Mouse (Mus musculus) lung, postnatal 25 days (tissue): ENCODE measurements at regions not wholly inside any gene's neighbourhood (a gene's known extent, or its start where the extent isn't known, plus 50 kb on each side); places are given as distances from the start of the nearest gene placed in this dataset.

Experiments
- DNase-seq: peaks from one replicate; pipeline ENCODE4 v3.0.0; 2022; ENCODE audit warnings: low spot score

DNA sequence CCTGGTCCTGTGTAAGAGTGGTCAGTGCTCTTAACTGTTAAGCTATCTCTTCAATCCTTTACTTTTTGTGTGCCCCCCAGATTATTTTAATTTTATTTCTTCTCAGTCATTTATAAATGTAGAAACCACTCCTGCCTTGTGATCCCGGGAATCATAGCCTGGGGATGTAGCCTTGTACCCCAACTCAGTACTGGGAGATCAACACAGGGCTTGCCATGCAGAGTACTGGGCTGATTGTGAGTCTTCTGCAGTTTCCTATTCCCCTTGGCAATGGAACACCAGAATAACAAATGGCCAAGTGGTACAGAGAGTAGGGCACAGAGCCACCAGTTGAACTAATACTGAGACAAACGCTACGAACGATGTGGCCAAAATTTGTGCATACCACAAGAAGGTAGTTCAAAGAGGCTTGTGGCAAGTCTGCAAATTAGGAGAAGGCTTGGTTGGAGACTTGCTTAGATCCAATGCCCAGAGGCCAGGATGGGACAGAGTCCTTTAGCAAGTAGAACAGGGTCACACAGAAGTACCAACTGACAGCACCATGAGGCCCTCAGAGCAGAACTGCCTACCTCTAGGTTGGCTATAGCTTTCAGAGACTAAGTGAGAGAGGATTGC is 151.9 kb downstream of the Qrsl1 start:
- DNase-seq: no peak

DNA sequence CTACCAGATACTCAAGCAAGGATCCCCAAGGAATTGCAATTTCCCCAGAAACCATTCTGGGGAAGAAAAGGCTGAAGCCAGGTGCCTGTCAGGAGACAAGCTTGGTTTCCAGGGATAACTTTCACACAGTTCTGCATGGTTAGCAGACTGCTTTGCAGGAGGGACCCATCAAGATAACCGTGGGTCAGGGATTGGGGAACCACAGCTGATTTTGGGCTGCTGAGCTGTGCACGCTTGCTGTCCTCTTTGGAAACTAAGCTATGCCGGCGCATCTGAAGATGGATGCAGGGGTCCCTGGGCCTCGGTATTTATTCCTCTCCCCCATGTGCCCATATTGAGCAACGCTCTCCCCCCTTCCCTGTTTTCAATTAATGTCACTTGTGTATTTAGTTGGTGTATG is 151.1 kb downstream of the Qrsl1 start:
- DNase-seq: no peak

DNA sequence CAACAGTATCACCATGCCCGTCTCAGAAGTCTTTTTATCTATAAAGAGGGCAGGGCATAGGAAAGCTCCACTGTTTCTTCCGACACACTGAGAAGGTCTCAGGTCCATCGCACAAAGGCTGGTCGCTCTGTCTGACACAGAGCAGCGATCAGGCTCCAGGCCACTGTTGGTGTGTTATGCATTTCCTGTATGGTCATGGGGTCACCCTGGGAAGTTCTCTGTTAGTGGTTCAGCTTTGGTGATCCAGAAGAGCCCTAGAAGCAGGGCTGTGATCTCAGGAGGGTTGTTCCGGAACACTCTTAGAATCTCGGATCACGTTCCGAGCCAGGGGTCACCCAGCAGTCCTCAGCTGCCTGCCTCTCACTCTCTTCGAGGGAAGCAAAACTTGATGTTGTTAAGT is 150.7 kb downstream of the Qrsl1 start:
- DNase-seq: no peak

DNA sequence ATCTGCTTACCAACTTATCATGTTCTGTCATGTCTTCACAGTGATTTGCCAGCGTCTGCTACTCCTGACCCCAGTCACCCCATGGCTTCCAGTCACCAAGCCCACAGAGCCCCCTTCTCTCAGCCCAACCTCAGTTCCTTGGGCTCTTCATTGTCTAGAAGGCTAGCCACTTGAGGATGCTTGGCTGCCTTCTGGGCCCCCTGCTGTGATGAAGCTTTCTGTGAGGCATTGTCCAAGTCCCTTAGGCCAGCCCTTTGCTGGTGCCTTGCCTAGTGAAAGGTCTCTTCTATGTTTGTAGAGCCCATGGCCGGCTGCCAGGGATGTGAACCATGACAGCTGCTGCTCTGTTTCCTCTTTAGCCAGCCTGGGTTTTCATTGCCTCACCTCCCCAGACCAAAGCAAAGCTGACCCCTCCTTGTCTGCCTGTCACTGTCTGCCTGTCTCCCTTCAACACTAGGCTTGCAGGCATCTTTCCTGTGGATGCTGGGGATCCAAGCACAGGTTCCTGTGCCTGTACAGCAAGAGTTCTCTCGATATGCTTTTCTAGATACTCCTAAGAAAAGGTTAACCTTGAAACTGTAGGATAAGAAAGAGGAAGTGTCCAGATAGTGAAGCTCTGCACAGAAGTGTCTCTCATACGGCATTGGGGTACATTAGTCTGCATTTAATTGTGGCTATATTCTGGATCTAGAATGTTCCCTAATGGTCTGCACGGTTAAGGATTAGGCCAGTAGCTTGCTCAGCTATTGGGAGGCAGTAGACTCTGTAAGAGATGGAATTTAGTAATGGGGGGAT is 149.5 kb downstream of the Qrsl1 start:
- peak; percentile 77 for DNase-seq

DNA sequence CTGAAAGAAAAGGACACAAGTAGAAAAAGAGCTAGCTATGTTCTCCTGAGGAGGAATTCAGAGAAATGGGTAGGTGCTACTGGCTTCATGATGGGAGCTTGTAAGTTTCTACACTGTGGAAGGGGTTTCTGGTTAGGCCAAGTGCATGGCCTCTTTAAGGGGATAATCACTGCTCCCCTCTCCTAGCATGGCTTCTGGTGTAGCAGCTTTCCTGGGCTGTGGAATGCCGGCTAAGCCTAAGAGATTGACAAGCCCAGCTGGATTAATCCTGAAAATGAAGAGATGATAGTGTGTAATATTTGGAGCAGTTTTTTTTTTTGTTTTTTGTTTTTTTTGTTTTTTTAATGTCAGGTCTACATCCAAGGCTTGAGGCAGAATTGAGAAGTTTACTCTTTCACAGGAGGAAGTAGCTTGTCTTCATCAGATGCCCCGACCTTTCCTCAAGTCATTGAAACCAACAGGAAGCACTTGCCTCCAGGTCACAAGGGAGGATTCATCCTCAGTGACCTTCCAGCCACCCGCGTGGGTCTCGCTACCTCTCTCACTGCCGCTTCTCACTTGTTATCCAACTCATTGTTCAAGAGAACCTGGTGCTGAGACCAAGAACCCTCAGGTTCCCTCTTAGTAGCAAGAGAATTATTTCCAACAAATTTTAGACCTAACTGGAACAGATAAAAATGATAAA is 144.5 kb downstream of the Qrsl1 start:
- no peak for DNase-seq

DNA sequence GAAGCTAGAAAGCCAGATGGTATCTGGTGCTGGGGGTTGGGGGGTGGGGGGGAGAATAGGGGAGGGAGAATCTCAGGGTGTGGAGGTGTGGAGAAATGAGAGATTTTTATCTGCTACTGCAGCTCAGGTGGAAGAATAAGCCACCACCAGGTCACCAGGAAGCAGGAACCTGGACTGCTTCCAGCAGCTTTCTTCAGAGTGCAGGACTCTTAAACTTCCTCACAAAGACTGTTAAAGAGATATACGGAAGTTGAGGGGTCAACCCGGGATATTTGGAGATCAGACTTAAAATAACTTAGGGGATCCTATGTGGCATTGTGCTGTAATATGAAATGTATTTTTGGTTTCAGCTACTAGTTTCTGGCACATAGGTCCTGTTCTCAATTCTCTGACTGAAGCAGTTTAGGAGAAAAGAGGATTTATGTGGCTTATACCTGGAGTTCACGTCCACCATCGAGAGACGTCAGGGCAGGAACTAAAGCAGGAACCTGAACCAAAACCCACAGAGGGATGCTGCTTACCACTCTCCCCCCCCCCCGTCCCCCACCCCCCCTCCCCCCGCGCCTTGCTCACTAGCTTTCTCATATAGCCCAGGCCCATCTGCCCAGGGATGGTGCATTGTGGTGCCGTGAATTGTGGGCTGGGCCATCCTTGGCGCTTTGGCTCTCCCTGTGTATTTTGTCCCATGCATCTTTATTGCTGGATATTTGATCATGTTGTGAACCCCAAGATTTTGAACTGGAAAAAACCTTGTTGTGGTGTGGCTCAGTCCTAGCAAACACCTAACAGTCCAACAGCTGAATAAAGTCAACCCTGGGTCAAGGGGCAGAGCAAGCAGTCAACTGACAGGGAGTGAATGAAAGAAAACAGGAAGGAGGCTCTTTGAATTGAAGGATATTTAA is 143.2 kb downstream of the Qrsl1 start:
- peak; percentile 43 for DNase-seq

DNA sequence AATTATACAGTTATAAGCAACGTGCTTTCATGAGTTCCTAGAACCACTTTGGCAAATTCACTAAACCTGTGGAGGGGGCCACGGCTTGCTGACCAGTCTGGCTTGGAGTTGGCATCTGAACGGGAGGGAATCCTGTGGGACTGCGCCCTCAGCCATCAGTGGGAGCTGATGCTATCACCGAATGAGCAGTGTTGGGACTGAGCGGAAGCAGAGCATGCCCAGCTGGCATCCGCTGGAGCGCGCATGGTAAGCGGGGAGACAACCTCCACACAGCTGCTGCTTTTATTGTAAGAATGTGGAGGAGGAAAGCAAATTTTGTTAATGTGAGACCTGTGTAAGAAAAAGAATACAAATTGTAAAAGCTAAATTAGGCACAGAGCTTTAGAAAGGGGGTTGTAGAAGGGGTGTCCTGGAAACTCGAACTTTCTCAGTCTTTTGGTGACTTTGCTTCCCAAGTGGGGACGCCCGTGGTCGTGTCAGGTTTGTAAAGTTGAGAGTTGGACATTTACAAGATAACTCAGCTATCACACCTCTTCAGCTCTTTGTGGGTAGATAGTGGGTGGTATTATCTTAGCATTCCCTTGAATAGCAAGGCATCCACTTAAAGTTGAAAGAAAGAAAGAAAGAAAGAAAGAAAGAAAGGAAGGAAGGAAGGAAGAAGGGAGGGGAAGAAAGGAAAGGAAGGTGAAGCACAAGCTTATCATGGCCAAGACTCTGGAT is 142.2 kb downstream of the Qrsl1 start:
- no peak for DNase-seq

DNA sequence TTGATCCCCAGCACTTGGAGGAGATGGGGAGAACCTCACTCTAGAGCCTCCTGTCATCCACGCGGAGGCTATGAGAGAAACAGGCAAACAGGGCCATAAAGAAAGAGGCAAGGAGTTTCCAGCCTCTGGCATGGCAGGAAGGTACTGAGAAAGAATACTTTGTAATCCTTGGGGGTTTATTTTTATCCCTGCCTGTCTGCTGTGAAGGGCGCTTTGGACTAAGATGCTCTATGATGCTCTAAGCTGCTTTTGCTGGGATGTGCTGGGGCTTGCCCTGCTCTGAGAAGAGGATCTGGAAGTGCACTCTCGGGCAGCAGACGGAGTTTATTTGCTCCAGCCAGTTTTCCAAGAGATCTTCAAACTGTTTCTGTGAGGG is 141.7 kb downstream of the Qrsl1 start:
- no peak for DNase-seq

DNA sequence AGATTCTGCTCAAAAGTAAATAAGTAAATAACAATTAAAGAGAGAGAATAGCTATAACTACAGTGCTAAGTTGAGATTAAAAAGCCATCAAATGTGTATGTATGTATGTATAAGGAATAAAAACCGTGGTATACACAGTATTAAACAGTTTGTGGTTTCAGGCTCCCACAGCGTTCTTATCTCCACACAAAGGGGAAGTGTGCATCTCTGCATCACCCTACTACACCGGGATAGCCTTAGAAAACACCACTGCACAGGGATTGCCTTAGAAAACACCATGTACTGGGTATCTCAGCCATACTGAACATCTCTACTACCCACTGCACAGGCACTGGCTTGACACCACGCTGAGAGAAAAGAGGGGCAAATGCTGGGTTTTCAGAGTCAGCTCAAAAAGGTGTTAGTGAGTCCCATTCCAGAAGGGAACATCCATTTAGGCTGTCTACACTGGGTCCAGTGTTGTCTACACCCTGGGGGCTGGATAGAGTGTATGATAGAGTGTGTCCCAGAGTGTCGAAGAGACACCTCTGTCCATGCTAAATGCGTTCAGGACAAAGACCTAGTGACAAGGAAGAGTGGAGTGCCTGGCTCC is 139.5 kb downstream of the Qrsl1 start:
- DNase-seq: no peak

DNA sequence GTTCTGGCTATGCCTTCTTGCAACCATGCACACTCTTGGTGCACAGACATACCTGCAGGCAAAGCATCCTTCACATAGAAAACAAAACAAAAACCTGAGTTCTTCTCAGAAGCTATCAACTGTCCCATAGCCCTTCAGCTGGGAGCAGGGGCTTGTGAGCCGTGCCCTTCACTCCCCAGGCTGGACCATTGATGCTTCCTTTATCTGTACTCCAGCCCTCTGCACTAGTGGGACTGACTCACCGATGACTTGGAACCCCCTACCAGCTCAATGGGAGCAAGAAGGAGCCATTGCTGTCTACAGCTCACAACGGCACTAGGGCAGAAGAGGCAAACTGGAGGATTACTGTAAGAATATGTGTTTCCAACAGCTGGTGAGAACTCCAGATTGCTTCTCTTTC is 137.0 kb downstream of the Qrsl1 start:
- no peak for DNase-seq

DNA sequence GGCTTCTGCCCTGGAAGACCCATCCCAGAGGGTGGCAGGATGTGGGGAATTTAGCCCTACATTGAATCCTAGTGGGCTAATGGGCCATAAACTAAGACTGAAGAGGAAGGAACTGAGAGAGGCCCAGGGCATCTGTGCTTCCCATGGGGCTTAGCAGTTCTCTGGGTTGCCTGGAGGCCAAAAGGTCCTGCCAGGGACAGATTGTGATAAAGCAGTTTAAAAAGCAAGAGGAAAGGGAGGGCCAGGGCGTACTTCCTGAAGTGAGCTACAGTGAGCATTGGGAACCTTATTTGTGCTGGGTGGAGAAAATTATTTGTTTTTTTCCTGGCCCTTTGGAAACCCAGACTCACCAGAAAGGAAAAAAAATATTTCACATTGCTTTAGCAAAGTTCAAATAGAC is 136.3 kb downstream of the Qrsl1 start:
- peak; percentile 37 for DNase-seq

DNA sequence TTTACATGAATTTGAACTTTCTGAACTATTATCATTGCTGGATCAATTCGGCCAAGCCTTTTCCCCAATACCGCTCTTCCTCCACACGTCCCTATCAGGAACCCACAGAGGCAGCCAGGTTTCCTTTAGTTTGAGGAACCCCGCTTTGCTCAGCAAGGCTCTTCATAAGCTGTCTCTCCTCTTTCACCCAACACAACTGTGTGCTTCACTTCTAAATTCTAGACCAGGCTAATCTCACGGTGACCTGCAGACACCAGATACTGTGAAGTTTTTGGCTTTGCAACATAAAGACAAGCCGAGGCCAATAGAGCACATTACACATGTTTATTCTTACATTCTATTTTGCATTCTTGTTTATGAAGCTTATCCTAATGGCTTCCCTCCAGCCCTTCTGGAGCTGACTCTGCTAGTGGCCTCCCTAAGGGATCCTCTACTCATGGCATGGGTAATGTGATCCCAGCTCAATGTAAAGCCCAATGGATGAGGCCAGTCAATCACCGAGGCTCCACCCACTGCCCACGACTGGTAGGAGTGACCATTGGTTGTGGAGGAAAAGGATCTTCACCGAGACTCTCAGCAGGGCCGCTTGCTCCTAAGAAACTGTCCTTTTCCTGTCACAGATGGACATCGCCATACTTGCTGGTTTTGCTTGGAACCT is 135.6 kb downstream of the Qrsl1 start:
- no peak for DNase-seq

DNA sequence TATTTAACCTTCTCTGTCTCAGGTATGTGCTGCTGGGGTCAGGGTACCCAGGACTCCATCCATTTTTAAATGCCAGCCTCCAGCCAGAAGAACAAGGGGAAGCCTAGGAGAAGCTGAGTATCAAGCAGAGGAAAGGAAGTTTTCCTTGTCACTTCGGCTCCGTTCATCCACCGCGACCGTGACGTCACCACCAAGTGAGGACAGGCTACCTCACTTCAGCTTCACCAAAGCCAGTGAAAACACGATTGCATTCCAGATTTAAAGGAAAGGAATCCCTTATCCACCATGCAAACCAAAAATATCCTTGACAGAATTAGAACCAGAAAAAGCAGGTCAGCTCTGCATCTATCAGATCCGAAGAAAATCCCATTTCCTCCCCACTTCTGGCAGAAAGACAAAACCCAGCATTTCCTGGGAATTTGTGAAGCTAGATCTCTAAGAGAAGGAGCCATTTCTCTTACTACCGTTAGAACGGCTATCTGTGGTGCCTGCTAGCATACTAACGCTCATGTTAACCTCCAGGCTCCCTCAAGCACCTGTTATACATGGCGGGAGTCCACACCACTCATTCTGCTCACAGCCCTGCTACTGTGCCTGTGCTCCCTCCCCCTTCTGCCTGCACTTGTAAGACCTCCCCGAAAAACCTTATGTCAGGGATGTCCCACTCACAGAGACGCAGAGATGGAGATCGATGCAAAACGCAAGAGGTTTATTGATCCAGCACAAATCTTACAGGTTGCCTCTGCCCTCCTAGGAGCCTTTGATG is 133.4 kb downstream of the Qrsl1 start:
- no peak for DNase-seq

DNA sequence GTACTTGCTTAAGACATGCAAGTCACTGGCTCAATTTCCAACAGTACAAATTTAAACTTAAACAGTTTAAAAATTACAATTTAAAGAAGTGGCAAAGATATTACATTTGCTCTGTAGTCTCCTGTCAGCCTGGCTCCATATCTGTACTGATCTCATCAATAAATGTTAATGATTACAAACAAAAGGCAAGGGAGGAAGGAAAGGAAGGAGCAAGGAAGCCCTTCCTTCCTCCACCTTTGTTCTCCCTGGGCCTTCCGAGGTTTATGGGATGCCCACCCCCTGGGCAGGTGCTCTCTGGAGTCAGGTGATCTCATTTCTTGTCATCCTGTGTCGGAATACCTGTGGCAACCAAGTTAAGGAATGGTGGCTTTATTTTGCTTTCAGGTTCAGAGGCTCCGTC is 132.5 kb downstream of the Qrsl1 start:
- no peak for DNase-seq

DNA sequence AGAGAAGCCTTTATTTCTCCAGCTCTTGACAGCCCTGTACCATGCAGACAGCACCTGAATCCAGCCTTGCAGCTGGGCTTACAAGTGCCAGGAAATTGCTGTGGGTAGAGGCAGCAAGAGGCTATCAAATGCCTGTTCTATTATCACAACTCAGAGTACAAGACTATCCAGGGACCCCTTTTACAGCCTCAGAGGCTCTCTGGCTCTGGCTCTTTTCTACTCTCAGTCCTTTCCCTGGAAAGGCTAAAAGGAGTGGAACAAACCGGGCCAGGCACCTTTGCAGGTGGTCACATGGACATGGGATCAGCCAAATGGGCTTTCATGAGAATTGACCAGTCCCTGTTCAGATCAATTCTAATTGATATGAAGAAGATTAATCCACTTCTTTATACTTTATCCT is 125.7 kb downstream of the Qrsl1 start:
- no peak for DNase-seq

DNA sequence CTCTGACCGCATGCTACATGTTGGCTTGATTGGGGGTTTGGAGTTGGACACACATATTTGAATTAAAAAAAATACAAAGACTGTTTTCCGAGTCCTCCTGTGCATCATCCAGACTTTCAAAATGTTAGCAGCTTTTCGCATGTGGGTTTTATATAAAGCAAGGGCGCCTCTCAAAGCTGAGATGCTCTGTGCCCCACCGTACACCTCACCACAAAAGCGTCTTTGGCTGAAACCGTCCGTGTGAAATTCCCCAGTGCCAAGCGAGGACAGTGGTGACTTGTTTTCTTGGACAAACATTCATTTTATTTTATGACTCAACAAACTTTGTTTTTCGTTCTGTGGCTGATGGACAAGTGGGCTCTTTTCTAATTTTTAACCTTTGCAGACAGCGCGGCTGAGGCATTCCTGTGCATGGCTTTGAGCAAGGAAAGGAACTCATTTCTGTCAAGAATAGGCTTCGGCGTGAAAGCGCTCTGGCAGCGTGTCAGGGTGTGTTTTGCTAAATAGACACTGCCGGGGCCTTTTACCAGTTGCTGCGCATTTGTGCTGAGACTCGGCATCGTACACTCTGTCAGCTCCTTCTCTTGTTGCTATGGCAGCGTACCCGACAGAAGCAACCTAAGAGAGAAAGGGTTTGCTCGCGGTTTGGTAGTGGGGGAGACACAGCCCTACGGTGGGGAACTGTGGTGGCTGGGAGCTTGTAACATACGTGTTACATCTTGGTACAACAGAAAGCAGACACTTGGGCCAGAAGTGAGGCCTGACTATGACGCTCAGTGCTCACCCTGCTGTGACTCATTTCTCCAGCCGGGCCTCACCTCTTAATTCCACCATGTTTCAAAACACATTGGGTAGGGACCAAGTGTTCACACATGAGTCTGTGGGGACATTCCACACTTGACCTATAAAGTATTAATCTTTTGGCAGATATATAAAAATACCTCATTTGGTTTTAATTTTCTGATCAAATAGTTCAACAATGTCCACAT is 123.6 kb downstream of the Qrsl1 start:
- no peak for DNase-seq

DNA sequence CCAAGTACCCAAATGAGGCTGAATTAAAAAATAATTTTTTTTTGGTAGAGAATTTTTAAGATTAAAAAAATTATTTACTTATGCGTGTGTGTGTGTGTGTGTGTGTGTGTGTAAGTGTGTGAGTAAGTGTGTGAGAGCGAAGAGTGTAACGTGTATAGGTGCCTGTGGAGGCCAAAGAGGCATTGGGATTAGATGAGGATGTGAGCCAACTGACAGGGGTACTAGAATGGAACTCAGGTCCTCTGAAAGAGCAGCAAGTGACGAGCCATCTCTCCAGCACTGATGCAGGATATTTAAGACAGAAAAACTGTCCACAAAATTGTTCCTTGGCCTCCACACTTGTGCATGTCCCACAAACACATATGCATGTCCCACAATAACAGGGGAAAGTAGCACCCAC is 121.0 kb downstream of the Qrsl1 start:
- no peak for DNase-seq

DNA sequence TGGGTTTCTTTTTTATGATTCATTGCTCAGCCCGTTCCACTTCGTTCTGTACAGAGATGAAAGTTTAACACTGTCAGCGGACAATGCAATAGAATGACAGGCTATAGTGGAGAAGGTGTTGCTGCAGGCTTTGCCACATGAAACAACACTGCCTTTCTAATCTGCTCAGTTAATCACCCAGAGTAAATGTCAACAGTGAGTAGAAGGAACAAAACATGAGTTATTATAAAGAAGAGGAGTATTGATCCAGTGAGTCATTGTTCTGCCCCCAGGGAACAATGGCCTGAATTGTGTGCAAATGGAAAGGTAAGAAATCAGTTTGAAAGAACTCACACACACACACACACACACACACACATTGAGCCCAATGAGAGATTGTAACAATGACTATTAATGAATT is 118.2 kb downstream of the Qrsl1 start:
- no peak for DNase-seq

DNA sequence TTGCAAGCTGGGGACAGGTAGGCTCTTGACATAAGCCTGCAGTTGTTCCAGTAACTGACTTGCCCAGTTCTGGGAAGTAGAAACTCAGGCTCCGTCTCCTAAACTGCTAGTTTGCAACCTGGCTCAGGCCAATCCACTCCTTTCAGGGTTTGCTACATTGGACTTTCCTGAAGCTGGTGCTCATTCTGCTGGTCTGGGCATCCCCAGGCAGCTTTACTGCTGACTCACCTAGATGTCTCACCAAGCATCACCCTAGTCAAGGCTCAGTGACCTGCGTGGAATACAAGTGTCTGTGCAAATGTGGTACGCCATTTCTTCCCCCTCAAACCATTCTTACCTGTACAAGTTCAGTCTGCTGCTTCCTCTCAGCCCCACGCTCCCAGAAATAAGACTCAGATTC is 110.8 kb downstream of the Qrsl1 start:
- DNase-seq: no peak
